Mouse (Mus musculus): Measurements from ENCODE around the gene Gucy1b1. TPM values are rescaled to one million over a fixed set of nuclear protein-coding genes. Genes with fewer than 3 reads are reported as not detected.
A peak's percentile ranks its signal among the peaks of the same experiment; 100 is the strongest.

The Gucy1b1 gene
- total RNA-seq, 2 experiments from 2014 or later: 8.2 to 8.3 TPM

DNA sequence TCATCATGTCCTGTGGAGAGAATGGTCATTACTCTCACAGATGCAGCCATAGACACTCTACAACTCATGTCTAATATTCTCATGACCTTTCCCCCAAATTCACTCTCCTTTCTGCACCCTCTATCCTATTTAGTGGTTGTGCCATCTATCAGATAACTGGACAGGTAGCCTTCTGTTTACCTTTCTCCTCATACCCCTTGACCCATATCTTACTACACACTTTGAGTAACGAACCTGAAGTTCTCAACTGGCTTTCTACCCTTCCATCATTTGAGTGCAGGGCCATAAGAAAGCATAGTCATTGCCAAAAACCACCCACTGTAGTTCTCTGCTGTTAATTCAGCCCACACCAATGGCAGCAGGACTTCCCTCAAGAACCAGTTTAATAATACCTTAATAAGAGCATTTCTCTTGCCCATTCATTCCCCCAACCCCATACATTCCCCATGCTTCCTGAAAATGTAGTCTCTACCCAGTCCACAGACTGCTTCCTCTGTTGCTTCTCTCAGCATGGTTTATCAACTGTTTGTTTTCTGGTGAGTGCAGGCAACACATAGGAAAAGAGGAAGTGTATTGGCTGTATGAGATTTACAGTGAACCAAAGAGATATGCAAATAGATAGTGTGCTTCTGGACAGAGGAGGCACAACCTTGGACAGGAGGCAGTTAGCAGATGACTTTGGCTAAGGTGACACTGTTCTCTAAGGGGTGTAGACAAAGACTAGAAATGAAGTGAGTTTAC, 44.3 kb downstream of the Gucy1b1 start:
- DNase-seq: no peak

GRCm38 (mm10) chr3:82029229-82029628, 45.3 kb downstream of the Gucy1b1 start:
- DNase-seq: peak; percentile 28 to 66

DNA sequence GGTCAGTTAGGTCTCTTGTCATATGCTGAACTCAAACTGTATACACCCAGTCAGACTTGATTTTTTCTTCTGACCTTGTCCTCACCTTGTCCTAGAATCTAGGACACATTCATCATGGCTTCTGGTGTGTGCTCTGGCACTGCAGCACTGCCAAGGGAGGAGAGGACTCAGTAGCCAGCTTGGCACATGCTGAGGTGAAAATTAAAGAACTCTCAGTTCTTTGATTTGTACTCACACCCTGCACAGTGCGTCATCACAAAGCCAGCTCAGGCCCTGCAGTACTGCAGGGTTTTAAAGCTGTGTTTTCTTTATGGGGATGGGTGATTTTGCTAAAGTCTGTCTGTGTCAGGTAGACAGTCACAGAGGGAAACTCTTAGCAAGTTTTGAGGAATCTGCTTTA, 47.2 kb downstream of the Gucy1b1 start:
- no peak for DNase-seq

DNA sequence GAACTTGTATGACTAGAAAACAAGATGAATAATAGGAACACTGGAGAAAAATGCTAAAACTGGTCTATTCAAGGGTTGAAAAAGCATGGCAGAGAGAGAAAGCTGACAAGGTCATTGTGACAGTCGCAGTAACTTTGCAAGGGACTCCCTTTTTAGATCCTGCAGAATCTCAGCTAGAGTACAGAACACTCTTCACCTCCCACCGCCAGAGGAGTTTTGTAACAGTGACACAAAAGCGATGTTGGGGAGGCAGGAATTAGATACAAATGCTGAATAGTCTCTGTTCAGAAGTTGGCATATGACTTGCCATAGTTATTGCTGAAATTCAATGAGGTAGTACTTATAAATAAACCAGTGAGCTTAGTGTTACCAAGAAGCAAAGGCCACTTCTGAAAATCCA, 51.4 kb downstream of the Gucy1b1 start:
- DNase-seq: no peak

DNA sequence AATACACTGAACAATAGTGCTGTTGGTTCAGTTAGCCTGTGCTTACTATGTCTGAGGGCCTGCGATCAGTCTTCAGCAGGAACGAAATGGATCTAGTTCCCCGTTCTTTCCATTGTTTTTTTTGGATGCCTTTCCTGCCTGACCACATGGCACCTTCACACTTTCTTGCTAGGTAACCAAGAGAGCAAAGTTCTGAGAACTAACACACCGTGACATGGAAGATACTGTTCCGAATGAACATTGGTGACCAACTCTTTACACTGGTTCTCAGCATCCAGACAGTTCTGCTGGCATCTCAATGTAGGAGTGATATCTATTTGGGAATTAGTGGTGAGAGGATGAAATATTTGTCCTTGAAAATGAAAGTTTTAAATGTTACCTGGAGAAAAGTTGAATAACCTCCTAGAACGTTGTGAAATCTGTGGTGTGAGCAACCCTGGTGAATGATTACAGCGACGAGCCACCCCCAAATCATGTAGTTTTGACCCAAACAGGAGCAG, 52.0 kb downstream of the Gucy1b1 start:
- no peak for DNase-seq

DNA sequence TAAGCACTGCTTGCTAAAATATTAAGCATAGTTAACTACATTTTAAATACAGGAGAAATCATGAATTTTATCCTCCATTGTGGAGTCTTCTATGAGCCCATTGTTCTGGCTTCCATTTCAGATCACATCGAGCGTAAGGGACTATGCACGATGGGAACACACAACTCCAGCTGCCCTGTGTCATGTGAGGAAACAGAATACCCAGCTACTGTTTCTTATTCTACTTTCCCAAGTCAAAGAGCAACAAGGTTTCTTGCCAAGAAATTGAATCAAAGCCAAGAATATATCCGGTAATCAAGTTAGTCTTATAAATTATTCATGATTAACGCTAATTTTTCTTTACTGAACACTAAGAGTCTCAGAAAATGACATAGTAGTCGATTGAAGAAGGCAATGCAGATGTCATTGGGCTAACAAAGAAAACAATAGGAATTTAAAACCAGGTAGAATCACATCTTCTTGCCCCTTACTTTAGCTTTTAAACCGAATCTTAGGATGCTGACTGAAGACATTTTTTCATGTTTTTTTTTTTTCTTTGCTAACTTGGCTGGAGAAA, 60.3 kb downstream of the Gucy1b1 start:
- no peak for DNase-seq

DNA sequence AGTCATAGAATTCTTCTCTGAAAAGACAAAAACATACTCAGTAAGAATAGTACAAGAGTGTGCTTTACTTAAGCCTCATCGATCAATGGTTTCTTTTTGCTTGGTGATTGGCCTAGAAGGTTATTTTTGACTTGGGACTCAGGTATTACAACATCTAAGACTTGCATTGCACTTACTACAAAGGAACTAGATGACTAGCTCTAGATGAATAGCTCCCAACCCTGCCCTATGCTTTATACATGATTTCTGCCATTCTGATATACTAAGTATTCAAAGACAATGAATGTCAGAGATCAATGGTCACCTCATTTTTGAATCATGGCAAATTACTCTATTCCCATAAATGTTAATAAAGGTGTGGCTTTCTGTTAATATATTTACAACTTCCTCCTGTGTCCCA, 67.5 kb downstream of the Gucy1b1 start:
- no peak for DNase-seq

- DNase-seq: peak in 1 of 2 experiments; percentile 22
Measured at GRCm38 (mm10) chr3:81995988-81996387, 78.5 kb downstream of the Gucy1b1 start.

GRCm38 (mm10) chr3:81995371-81995770, 79.1 kb downstream of the Gucy1b1 start:
- no peak for DNase-seq

DNA sequence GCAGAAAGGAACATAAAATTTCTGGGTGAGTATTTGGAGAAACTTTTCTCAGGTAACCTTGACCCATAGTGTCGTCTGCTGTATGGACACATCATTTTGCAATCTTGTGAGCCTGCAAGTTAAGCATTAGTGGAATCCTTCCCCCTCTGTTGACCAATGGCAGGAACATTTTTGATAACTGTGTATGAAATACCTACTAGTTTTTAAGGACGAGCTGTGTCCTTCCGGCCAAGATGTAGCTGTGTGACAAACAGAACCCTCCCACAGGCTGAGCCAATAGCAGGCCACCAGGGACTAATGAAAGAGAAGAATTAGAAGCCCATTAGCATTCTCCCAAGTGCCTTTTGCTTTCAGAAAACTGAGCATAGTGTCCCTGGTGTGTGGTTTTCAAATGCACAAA, 84.0 kb downstream of the Gucy1b1 start:
- DNase-seq: peak; percentile 23 to 57

- no peak for DNase-seq
Measured at GRCm38 (mm10) chr3:81989692-81990141, 84.8 kb downstream of the Gucy1b1 start.

DNA sequence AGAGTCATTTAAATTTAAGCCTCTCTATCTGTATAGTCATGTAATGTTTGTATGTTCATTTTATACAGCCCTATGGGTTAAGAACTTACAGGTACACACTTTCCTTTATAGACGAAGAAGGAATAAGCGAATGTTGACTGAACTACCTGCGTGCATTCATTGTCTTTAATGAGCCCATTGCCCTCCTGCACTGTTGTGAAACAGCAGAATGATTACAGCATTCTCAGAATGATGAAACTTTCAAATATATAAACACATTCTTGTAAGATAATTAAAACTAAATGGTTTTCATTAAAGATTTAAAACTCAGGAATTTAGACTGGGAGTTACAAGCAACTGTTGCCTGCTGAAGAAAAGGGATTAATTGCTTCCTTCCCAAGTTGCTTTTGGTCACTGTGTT, 86.9 kb downstream of the Gucy1b1 start:
- DNase-seq: no peak

DNA sequence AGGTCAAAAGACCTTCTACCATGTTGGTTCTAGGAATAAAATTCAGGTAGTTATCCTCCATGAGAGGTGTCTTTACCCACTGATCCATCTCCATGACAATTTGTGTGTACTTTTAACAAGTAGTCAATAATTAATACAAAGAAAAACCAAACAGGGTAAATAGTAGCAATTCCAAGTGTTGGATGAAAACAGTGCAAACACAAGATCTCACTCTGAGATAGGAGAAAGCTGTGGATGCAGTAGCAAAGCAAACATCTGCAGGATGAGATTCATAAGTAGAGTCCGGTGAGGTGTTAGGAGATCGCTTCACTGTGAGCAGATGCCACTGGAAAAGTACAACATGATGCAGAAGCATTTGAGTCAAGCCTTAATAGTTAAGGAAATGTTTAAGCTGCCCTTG, 88.4 kb downstream of the Gucy1b1 start:
- no peak for DNase-seq

GRCm38 (mm10) chr3:81985100-81985499, 89.4 kb downstream of the Gucy1b1 start:
- no peak for DNase-seq

DNA sequence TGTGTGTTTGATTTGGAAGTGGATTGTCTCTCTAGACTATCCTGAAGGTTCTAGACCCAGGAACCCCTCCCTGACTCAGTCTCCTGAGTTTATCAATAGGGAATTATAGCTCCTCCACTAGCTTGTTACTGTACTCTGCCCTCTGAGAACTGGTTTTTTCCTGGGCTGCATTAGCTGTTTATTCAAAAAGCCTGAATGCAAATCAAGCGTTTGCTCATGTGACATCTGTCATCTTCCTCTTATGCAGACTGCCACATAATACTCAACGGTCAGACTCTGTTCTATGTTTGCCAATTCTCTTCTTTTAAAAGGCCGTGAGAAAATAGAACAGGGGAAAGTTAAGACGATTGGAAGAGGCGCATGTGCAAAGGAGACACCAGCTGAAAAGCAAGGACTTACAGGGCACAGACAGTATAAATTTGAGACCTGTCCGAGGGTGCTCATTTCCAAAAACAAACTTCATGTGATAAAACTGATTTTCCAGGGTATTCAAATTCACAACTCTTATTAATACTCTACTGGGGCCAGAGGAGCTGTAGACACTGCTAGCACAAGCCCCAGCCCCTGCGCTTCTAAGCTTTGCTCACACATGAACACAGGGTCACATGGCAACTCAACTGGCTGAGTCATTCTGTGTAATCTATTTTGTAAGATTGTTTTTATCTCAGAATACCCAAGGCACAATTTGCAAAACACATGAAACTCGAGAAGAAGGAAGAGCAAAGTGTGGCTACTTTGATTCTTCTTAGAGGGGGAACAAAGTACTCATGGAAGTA, 91.2 kb downstream of the Gucy1b1 start:
- DNase-seq: peak; percentile 46 to 47

Small RNAs within 50 kb of the gene (microRNA-seq; reads per million reads assigned to microRNA genes)
- not detected for gene Mir7010

Other genes starting within 250 kb of the Gucy1b1 start
- 10 to 100 TPM; 34.5 to 68.4 TPM for gene Ctso, start 142.1 kb downstream of the Gucy1b1 start, total RNA-seq (2021)
- gene Tdo2, start 98.5 kb downstream of the Gucy1b1 start, total RNA-seq (2021): 1 to 10 TPM in 1 of 2 experiments, under 1 TPM in 1; 0.33 to 1.0 TPM
- gene Asic5, start 92.4 kb downstream of the Gucy1b1 start, total RNA-seq (2021): not detected
- gene Gucy1a1, start 71.1 kb upstream of the Gucy1b1 start, total RNA-seq (2021): 10 to 100 TPM; 20.7 to 22.7 TPM

Measured in adrenal gland, postnatal 36 days (tissue).